Mouse (Mus musculus): ENCODE data around the gene Mtus2. TPM values are rescaled to one million over a fixed set of nuclear protein-coding genes. Genes with fewer than 3 reads are reported as not detected.

The Mtus2 gene
- polyA plus RNA-seq, 1 experiment = 1.8 TPM

DNA sequence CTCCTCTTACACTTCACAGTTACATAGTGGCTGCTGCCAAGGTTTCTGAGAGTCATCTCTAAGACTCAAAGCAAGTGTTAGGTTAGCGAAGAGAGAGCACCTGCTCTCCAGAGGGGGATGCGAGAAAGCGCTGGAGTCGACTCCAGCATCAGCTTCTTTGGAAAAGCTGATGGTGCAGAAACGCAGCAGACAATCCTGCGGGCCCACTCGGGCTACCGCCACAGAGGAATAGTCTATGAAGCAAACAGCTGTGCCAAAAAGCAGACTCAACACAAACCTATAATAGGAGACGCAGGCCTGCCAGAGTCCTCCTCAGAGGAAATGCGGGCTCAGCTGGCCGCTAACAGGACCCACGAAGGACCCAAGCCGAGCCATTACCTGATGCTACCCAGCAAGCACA lies 23.5 kb downstream of the Mtus2 start:
- Histone ChIP-seq H3K27ac (replicated peaks; ENCODE audit: low read depth, low read length) (no peak overlapping the region), H3K4me1 (ENCODE audit: control insufficient read depth, insufficient read depth, insufficient read length, low read length) (no peaks in the 10 kb centered on the region), H3K4me3 (ENCODE audit: insufficient read depth, low read depth, low read length) (no peak overlapping the region)

DNA sequence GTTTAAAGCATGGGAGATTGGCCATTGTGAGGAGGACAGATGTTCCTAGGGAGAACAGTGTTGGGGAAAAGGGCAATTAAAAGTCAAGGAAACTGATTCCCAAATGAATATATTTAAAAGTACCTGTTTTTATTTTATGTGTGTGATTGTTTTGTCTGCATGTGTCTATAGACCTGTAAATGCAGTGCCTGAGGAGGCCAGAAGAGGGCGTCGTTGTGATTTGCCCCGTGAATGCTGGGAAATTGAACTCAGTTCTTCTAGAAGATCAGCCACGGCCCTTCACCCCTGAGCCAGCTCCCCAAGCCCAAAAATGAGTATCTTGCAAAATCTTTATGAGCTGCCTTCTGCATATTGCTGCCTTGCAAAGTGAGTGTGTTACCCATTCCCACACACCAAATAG lies 33.2 kb downstream of the Mtus2 start:
- no peak overlapping the region for H3K27ac ChIP-seq (replicated peaks; ENCODE audit: low read depth, low read length)
- no peak overlapping the region for H3K4me3 ChIP-seq (ENCODE audit: insufficient read depth, low read depth, low read length)
- no peaks in the 10 kb centered on the region for H3K4me1 ChIP-seq (ENCODE audit: control insufficient read depth, insufficient read depth, insufficient read length, low read length)

DNA sequence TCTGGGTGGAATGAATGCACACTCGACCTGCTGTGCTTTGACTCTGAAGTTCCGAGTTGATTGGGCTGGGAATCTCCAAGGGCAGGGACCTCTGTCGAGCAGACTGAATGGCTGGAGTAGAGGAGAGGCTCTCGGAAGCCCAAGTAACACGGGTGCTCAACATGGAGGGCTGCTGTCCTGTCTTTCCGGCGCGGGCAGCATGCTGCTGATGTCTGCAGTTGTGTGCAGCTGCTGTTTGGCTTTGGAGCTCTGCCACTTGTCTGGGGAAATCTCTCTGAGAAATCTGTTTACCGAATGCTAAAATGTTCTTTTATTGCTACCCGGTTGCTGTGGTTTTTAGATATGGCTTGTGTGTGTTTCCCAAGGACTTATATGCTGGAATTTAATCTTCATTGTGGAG lies 33.7 kb downstream of the Mtus2 start:
- Histone ChIP-seq H3K4me1 (ENCODE audit: control insufficient read depth, insufficient read depth, insufficient read length, low read length) (no peaks in the 10 kb centered on the region), H3K4me3 (ENCODE audit: insufficient read depth, low read depth, low read length) (no peak overlapping the region), H3K27ac (replicated peaks; ENCODE audit: low read depth, low read length) (no peak overlapping the region)

DNA sequence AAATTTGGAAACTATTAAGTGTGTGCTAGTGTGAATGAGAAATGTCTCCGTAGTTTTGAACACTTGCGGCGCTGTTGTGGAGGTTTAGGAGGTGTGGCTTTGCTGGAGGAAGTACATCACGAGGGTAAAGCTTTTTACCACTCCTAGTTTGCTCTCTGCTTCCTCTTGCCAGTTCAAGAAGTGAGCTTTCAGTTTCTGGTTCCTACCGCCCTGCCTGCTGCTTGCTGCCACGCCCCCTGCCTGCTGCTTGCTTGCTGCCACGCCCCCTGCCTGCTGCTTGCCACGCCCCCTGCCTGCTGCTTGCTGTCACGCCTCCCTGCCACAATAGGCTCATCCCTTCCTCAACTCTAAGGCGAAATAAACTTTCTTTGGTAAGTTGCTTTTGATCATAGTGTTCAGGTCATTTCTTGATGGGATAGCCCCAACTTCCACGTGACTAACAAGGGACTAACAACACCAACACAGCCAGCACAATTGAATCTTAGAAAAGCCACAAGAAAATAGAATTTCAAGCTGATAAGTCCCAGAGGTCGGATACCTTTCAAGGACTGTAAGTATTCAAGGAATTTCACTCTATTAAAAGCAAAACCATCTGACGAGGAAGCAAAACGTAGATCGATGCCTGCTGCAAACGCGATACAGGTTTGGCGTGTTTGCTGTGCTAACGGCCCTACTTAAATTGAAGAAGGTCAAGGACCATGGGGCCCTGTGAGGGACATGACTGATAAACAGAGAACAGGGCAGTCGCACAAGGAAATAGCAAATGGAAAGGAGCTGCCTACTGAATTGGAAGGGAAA lies 35.7 kb downstream of the Mtus2 start:
- Histone ChIP-seq H3K4me3 (ENCODE audit: insufficient read depth, low read depth, low read length) (no peak overlapping the region), H3K4me1 (ENCODE audit: control insufficient read depth, insufficient read depth, insufficient read length, low read length) (no peaks in the 10 kb centered on the region), H3K27ac (replicated peaks; ENCODE audit: low read depth, low read length) (no peak overlapping the region)

DNA sequence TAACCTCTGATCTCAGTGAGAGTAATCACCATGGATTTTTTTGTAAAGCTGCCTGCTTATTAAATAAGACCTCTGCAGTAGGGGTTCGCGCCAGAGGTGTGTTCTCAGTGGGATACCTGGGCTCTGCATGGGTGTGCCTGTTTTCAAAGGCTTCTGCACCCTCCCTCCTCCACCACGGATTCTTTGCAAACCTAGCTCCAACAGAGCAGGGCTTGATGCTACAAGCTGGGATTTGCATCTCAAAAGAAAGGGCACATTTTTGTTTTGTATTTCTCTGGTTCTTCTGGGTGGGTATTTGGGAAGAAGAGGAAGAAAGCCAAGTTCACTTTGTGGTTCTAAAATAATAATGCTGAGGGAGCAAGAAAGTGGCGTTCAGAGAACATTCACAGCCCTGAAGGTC lies 48.1 kb downstream of the Mtus2 start:
- no peak overlapping the region for H3K4me3 ChIP-seq (ENCODE audit: insufficient read depth, low read depth, low read length)
- H3K4me1 ChIP-seq (ENCODE audit: control insufficient read depth, insufficient read depth, insufficient read length, low read length) = no peaks in the 10 kb centered on the region
- H3K27ac ChIP-seq (replicated peaks; ENCODE audit: low read depth, low read length) = no peak overlapping the region

DNA sequence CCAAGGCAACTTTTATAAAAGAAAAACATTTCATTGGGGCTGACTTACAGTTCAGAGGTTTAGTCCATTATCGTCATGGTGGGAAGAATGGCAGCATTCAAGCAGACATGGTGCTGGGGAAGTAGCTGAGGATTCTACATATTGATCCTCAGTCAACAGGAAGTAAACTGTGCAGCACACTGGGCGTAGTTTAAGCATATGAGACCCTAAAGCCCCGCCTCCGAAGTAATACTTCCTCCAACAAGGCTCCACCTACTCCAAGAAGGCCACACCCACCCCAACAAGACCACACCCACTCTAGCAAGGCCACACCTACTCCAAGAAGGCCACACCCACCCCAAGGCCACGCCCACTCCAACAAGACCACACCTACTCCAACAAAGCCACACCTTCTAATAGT lies 55.0 kb downstream of the Mtus2 start:
- Histone ChIP-seq H3K4me3 (ENCODE audit: insufficient read depth, low read depth, low read length) (no peak overlapping the region), H3K27ac (replicated peaks; ENCODE audit: low read depth, low read length) (no peak overlapping the region)

DNA sequence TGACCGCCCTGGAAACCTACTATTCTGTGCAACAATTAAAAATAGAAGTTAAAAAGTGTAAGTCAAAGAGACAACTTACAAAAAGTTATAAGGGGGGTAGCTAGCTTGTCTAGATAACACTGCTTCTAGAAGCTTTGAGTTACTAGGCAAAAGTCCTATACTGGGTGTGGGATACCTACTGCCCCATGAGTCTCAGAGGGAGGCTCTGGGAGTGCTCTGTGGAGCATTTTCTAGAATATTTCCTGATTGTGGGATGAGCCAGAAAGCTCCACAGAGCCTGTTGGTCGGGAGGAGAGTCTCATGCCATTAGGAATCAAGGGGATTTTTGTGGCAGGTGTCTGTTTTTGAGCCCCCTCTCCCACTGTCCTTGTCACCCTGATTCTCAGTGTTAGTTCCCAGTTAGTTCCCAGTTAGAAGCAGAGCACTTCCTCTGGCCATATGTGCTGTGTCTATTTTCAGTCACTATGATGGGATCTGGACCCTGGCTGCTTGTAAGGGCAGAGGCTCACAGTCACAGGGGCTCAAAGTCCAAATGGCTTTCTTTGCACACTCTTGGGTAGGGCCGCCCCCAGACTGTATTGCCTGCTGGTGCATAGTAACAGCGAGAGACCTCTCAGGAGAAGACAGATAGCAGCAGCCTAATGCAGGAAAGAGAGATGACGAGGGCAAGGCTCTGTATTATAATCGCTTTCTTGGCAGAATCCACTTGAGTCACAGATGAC lies 57.2 kb downstream of the Mtus2 start:
- Histone ChIP-seq H3K27ac (replicated peaks; ENCODE audit: low read depth, low read length) (no peak overlapping the region), H3K4me1 (ENCODE audit: control insufficient read depth, insufficient read depth, insufficient read length, low read length) (no peaks in the 10 kb centered on the region), H3K4me3 (ENCODE audit: insufficient read depth, low read depth, low read length) (no peak overlapping the region)

More for the DNA sequence above, 55.0 kb downstream of the Mtus2 start:
- no peaks in the 10 kb centered on the region for H3K4me1 ChIP-seq (ENCODE audit: control insufficient read depth, insufficient read depth, insufficient read length, low read length)

DNA sequence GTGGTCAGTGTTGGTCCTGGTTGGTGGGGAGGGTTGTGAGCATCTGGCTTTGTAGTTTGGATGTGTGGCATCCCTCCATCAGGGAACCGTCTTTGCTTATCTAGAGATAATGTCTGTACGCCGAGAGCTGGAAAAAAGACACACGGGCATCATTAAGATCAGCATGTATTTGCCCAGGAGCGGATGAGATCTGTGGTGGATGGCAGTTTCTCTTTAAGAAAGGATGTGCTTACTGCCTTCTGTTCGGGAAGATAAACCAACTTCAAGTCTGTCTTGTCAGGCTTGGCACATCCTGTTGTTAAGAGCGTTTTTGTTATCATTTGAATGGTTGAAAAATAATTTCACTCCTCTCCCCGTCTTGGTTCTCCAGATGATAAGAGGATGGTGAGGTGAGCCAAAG lies 58.3 kb downstream of the Mtus2 start:
- no peak overlapping the region for H3K4me3 ChIP-seq (ENCODE audit: insufficient read depth, low read depth, low read length)
- H3K27ac ChIP-seq (replicated peaks; ENCODE audit: low read depth, low read length) = no peak overlapping the region
- no peaks in the 10 kb centered on the region for H3K4me1 ChIP-seq (ENCODE audit: control insufficient read depth, insufficient read depth, insufficient read length, low read length)

DNA sequence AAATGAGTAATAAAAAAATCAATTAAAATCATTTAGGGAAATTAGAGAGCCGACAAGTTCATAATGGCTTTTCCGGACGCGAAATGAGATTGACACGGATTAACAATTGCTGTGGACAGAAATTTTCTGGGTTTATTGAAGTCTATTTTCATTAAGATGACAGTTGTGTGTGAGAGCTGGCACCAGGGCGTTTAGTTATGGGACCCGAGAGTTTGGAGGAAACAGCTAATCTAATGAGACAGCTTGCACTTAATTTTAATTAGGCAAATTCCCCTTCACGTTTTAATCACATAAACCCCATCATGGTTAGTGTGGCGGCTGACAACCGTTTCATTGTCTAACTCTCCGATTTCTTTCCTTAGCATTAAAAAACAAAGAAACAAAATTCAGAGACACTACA lies 60.3 kb downstream of the Mtus2 start:
- Histone ChIP-seq H3K4me1 (ENCODE audit: control insufficient read depth, insufficient read depth, insufficient read length, low read length) (no peaks in the 10 kb centered on the region), H3K27ac (replicated peaks; ENCODE audit: low read depth, low read length) (no peak overlapping the region), H3K4me3 (ENCODE audit: insufficient read depth, low read depth, low read length) (no peak overlapping the region)

DNA sequence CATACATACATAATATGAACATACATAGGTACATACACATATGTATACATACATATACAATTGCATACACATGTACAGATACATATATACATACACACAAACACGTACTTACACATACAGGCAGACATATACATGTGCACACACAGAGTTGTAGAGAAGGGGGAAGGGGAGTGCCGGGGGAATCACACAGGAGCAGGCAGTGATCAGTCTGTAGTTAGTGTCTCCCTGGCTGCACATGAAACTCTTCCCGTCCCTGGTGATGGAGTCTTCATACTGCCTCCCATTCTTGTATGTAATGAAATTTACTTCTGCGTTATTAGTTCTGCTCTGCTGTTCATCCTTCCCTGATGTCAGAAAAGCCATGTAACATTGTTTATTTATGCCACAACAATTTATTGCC lies 65.7 kb downstream of the Mtus2 start:
- no peaks in the 10 kb centered on the region for H3K4me1 ChIP-seq (ENCODE audit: control insufficient read depth, insufficient read depth, insufficient read length, low read length)
- H3K4me3 ChIP-seq (ENCODE audit: insufficient read depth, low read depth, low read length) = no peak overlapping the region
- H3K27ac ChIP-seq (replicated peaks; ENCODE audit: low read depth, low read length) = no peak overlapping the region

DNA sequence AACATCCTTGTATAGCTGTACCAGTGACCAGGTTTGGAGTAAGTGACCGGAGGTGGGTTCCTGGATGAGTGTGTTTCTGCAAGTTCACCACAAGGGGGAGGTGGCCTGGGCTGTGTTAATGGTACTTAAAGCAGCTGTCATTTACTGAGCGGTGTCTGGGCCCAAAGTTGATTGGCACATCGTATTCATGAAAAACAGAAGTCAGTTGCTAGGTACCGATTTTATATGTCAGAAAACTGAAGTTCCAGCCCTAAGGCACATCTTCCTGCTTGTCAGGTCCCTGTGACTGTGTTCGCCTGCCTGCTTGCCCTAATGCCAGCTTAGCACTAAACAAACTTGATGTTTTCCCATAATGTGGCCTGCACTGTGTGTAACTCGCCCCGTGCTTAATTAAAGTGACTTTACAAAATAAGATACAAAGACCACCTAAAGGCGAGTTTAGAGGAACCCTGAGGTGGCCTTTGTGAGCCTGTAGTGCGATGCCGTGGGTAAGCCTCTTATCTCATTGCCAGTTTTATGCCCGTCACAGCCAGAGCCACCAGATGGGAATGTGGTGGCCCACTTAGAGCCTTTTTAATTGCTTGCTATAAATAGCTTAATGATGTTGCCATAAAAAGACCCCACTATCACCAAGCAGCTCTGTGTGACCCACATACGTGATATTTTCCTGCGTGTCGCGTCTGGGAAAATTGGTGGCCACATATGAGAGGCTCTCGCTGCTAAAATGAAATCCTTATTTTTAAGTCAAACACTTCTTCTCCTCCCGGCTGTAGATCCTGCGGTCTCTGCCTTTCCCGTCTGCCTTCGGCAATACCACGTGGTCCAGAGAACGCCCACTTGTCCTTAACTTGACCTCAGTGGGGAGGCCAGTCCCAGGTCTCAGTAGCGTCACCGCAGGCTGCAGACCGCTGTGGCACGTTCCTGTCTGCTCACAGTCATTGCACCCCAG lies 69.6 kb downstream of the Mtus2 start:
- no peaks in the 10 kb centered on the region for H3K4me1 ChIP-seq (ENCODE audit: control insufficient read depth, insufficient read depth, insufficient read length, low read length)
- no peak overlapping the region for H3K27ac ChIP-seq (replicated peaks; ENCODE audit: low read depth, low read length)
- H3K4me3 ChIP-seq (ENCODE audit: insufficient read depth, low read depth, low read length) = no peak overlapping the region

DNA sequence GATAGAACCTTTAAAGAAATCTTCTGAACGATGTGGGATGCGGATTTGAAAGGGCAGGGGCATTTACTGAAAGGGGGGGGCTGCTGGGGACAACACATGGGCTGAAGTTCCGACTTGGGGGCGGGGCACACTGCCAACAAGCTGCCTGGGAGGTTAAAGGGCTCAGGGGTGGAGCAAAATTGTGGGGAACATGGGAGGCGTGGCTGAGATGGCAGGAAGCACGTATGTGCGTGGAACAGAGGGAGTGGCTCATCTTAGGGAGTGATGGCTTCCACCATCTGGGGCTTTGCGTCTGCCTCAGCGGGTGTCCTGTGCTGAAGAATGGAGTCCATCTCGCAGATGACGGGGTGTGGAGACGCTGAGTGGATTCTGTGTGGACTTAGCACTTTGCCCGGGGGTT lies 70.9 kb downstream of the Mtus2 start:
- Histone ChIP-seq H3K4me3 (ENCODE audit: insufficient read depth, low read depth, low read length) (no peak overlapping the region), H3K27ac (replicated peaks; ENCODE audit: low read depth, low read length) (no peak overlapping the region), H3K4me1 (ENCODE audit: control insufficient read depth, insufficient read depth, insufficient read length, low read length) (no peaks in the 10 kb centered on the region)

DNA sequence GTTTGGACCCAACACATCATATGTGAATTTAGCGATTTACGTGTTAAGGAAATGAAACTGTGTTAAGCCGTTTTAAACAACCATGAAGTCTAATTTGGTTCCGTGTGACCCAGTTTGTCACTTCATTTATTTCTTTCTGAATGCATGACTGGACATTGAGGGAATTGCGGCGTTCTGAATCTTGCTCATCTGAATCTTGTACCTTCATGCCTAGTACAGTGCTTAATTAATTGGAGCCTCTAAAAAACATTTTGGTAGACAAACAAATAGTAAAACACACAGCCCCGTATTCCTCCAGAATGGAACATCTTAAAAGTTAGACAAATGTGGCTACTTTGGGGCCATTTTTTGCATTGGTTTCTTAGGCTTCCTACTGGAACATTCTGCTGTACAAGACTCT lies 84.5 kb downstream of the Mtus2 start:
- Histone ChIP-seq H3K4me3 (ENCODE audit: insufficient read depth, low read depth, low read length) (no peak overlapping the region), H3K4me1 (ENCODE audit: control insufficient read depth, insufficient read depth, insufficient read length, low read length) (no peaks in the 10 kb centered on the region), H3K27ac (replicated peaks; ENCODE audit: low read depth, low read length) (no peak overlapping the region)

DNA sequence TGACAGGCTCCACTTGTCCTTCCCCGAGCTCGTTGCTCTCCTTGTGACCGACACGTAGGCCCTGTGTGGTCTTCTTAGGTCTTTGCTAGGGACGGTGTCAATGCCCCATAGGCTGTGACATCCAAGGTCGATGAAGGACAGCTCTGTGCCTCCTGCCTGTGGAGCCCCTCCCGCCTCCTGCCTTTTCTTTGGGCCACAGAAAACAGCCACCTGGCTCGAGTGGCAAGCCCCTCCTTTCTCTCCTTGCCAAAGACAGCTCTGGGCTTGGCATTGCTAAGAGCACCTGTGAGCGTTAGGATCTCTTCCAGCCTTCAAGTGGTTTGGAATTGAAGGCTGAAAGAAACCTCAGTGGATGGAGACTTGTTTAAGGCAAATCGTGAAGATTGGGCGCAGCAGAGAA lies 91.1 kb downstream of the Mtus2 start:
- Histone ChIP-seq H3K4me1 (ENCODE audit: control insufficient read depth, insufficient read depth, insufficient read length, low read length) (no peaks in the 10 kb centered on the region), H3K4me3 (ENCODE audit: insufficient read depth, low read depth, low read length) (no peak overlapping the region), H3K27ac (replicated peaks; ENCODE audit: low read depth, low read length) (no peak overlapping the region)

DNA sequence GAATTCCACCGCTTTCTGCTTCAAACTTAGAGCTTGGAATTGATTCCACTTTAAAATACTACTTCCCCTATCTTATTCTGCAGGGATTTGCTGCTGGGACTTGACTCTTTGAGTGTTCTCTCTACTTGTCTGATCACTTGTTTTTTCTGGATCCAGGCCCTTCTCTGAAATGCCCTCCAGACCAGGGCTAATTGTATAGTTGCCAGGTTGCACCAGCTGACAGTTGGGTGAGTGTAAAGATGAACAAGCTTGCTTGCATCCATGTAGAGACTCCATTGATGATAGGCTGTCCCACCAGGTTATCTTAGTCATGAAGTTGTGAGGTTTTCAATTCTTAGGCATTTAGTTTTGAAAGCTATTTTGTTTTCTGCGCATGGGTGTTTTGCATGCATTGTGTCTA lies 92.2 kb downstream of the Mtus2 start:
- no peak overlapping the region for H3K4me3 ChIP-seq (ENCODE audit: insufficient read depth, low read depth, low read length)
- no peak overlapping the region for H3K27ac ChIP-seq (replicated peaks; ENCODE audit: low read depth, low read length)
- no peaks in the 10 kb centered on the region for H3K4me1 ChIP-seq (ENCODE audit: control insufficient read depth, insufficient read depth, insufficient read length, low read length)
